Mouse (Mus musculus): Measurements from ENCODE around the gene Aig1. TPM values are rescaled to one million over a fixed set of nuclear protein-coding genes. Genes with fewer than 3 reads are reported as not detected.
A peak's percentile ranks its signal among the peaks of the same experiment; 100 is the strongest.

Gene Aig1
- polyA plus RNA-seq, 3 experiments from 2014 or later: 13.9 to 33.7 (median 25.6) TPM

DNA sequence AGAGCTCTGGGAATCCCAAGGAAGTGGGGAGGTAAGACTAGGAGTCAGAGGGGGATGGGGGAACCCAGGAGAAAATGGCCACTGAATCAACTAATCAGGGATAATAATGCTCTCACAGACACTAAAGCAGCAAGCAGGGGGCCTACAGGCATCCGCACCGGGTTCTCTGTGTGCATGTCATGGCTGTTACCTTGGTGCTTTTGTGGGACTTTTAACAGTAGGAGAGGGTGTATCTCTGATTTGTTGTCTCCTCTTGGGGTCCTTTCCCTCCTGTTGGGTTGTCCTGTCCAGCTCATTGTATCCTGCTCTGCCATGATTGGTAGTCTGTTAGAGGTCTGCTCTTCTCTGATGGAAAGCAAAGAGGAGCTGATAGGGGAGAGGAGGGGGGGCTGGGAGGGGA, 19.6 kb downstream of the Aig1 start:
- ATAC-seq: no peak

DNA sequence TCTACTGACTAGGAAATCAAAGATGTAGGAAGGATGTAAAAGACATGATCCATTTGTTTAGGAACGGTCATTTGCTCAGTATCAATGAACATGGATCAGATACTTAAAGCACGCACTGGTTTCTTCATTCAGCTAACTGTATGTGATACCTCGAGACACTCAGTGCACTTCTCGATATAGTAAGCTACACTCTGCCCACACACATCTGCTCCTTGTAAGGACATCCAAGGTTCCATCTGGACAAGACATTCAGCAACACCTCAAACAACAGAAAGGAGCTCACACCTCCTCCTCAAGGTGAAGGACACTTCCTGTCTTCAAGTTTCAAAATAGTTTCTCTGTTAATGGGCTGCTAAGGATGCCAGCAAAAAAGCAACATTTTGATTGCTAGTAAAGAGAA, 23.9 kb downstream of the Aig1 start:
- ATAC-seq: no peak

DNA sequence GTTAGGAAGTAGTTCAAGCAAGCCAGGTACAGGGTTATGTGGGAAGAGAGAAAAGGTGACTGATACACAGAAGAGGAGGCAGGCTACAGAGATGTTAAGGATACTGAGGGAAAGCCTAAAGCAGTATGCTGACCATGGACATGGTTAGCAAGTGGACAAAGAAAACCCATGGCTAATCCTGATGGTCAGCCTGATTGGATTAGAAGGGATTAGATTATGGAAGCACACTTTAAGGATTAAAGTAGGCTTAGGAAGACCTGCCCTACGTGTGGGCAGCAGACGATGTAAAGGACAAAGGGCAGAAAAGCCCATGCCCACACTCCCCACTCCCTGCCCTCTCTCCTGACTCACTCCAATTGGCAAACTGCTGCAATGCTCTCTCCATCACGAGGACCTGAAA, 25.0 kb downstream of the Aig1 start:
- ATAC-seq: no peak

DNA sequence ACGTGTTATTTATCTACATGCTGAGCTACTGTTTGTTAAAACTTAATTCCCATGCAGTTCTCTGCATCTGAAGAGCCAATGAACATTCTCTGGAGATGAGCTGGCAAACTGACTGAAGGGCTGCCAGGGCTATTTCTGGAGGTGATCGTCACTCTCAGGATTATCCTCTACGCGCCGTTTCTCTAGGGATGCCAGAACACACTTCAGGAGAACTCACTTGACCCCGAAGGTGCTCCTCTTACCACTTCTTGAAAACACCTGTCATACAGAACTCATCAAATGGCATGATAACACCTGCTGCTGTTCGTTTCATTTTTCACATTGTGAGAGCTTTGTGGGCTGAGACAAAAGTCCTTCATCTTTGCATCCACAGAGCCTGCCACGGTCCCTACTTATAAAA, 25.9 kb downstream of the Aig1 start:
- ATAC-seq: no peak

DNA sequence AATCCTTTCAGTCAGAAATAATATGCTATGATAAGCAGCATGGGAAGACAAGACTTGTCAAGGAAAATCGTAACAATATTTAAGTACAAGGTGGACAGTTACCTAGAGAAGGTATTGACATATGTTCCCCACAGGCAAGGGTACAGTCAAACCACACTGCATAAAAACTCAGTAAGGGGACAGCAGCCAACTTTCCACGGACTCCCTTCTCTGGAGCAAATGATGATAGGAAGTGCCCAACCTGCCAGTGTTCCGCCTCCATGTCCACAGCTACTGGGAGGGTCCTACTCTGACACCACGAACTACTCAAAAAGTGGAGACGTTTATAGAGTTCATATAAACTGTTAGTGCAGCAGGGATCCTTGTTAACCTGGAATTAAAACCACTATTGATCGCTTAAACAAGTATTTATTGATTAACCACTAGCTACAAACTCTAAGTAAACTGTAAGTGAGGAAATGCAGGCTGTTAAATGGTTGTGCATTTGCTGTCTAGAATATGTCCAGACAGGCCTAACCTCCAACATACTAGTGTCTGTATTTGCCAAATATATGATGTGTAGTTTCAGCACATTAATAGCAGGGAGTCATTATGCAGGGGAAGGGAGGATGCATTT, 30.2 kb downstream of the Aig1 start:
- no peak for ATAC-seq

DNA sequence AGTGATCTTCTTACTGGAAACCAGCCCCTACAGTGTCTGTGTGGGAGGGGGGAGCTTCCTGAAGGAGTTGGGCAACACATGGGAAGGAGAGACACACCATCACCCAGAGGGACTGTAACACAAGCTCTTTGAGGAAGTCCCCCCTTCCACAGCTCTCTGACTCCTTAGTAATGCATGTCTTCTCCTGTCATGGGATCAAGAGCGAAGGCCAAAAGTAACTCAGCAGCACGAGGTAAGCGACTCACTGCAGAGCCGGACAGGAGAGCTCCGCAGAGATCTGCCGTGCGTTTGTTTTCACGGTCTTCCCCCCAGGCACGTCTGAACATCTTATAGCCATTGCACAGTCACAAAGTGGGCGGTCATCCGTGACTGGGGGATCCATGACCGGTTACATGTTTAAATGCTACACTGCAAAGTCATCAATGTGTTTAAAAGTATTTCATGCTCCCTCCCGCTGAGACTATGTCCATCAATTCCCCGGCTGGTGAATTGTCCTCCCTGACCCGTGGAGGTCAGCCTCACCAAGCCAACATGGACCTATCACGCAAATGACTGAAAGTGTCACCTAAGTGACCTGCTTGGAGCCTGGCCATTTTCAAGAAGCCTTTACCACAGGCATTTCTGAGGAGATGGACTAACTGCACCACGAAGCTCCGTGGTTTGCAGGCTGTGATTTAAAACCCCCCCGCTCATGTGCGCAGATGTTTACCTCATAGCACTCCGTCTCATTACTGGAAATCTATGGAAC, 30.9 kb downstream of the Aig1 start:
- ATAC-seq: no peak

DNA sequence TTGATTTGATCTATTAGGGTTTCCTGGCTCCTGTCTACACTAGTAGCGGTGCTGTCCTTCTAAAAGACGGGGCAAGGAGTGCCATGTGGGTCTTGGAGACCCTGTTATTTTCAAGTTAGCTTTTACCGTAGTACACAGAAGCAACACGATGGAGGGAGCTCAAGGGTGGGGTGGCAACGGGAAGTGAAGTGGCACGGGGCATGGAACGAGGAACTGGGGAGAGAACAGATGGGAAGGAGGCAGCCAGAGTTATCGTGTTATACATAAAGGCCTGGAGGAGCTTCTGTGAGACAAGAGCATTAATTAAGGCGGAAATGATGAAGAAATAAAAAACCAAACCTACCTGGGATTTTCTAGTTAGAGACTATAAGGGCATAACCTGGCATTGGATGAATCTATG, 31.8 kb downstream of the Aig1 start:
- no peak for ATAC-seq

DNA sequence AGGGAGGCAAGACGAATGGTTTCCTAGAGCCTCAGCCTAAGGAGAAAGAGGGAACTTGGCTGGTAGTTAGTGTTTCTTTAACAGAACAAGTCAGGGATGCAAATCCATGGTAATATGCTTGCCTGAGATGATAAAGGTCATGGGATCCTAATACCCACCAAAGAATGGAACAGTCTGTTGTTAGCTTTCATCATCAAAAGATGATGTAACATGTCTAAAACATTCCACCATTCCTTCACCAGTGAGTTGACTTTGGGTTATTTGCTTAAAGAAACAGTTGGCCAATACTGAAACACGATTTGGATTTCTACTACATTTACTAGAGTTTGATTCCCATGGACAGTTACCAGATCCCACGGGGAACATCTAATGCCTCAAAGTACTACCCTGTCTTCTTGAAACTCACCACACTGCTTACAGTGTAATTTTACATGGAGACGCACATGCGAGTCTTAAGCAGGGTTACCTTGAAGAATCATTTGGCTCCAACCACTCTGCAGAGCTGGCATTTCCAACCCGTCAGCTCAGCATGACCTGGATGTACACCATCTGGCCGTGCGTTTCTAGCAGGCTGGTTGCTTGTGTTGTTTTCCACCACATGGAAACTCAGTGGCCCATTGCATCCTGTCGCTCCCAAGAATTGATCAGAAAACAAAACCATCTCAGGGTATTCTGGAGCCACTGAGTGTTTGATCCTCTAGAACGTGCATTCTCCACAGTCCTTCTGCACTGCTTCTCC, 32.9 kb downstream of the Aig1 start:
- no peak for ATAC-seq

DNA sequence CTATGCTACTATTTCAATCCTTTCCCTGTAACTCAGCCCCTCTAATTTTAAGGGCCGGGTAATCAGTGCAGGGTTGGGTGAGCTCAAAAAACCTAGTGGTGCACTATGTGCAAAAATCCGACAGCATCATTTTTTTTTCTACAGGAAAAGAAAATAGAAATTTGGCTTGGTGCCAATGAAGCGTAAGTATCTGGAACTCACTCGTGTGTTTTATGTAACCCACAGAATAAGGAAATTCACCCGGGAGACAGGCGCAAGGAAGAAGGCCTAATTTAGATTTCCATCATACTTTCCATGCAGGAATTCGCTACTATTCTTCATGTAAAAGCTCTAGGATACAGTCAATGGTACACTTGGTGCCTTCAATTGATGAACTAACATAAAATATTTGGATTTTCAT, 34.7 kb downstream of the Aig1 start:
- no peak for ATAC-seq

DNA sequence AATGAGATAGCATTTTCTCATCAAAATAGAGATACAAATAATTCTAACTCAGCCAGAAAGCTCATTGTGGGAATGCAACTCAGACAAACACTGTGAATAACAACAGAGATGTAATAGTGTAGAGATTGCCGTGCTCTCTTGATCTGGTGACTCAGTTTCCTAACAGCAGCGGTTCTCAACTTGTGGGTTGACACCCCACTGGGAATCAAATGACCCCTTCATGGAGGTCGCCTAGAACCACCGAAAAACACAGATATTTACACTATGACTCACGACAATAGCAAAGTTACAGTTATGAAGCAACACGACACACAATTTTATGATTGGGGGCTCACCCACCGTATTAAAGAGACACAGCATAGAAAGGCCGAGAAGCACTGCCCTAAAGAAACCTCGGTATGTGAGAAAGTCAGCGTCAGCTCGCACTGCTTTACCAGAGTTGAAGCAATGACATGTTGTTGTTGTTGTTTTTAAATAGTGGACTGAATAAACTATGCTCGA, 35.7 kb downstream of the Aig1 start:
- no peak for ATAC-seq

DNA sequence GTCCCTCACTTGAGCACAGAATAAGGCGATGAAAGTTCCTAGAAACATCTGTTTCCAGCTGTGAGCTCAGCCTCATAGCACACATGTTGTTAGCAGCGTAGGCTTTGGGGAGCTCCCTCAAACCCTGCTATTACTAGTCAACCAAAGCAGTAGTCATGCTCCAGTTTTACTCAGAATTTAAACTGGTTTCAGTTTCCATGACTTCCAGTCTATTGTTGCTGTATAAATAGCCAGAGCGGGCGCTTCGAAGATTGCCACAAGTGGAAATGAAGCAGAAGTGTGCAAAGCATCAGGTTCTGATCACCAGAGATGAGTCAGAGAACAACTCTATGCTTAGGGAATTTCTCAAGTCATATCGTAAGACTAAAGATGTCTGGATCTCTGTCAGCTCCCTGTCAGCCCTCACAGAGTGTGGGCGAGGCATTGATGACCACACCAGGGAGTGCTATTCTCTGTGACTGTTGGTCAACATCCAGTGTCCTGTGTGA, 36.2 kb downstream of the Aig1 start:
- peak; percentile 89 for ATAC-seq

DNA sequence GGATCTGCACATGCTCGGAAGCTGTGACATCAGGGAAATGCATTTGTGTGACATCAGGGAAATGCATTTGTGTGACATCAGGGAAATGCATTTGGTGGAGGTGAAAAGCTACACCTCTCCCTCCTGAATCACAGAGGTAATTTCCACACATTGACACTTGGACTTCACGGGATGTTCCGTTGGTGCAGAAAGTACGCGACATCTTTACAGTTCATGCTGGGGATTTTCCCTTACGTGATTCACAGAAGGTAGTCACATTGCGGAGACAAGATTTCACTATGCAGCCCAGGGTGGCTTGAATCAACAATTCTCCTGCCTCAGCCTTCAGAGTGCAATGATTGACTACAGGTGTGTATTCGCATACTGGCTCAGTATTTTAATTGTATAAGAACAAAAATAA, 41.6 kb downstream of the Aig1 start:
- ATAC-seq: no peak

DNA sequence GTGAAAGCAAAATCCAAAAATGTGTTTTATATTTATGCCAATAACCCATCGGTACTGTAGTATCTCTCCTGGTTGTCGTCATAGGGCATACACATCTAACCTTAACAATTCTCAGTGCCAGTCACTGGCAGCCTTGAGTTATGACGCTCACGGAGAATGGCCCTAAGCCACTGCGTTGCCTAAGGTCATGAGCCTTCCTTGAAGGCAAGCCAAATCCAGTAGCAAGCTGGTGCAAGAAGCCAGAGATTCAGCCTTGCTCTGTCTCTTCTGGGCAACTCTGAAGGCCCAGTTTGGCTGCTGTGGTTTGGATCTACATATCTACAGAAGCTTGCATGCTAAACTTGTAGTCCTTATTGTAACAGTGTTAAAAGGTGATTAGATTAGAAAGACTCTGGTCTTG, 55.2 kb downstream of the Aig1 start:
- ATAC-seq: no peak

DNA sequence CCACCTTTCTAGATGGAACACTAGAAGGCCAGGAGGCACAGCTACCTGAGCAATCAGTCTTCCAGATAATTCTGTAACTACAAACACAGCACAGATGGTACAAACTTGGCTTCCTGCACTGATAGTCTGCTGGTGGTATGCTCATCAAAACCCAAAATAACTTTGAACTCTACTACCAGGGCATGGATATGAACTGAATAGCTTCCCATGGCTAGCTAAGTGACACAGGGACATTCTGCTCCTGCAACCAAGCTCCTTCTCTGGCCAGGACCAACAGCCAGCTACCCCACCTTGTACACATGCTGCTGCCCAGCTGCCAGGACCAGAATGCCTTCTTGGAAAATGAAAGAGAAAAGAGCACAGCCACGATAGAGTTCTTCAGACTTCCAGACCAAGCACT, 60.5 kb downstream of the Aig1 start:
- ATAC-seq: no peak

DNA sequence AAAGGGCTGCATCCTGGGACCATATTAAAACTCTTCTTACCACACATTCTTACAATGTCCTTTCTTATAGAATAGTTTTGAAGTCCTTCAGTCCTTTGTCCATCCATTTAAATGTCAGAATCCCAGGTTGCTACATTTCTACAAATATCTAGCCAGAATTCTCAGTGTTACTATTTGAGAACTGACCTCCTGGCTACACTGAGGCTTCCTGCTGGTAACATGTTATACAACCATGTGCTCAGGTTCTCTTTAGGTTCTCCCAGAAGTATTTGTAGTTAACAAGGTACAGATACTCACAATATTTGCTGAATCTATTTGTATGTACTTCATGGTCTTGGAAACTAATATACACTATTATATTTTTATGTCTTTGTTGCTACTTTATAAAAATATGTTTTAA, 62.0 kb downstream of the Aig1 start:
- no peak for ATAC-seq

DNA sequence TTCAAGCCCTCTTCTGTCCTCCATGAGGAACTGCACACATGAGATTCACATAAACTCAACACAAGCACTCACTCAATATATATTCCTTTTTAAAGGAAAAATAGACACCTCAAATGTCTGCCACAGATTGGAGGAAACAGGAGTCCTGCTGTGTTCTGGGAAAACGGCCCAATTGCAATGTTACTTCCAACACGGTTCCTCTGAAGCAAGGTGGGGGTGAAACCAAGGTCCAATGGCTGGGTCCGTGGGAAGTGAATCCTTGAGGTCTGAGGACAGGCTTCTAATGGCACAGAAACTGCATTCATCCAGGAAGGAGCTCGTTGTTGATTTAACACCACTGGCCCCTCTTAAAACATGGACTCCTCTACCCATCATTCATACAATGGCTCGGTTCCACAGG, 67.5 kb downstream of the Aig1 start:
- ATAC-seq: no peak

DNA sequence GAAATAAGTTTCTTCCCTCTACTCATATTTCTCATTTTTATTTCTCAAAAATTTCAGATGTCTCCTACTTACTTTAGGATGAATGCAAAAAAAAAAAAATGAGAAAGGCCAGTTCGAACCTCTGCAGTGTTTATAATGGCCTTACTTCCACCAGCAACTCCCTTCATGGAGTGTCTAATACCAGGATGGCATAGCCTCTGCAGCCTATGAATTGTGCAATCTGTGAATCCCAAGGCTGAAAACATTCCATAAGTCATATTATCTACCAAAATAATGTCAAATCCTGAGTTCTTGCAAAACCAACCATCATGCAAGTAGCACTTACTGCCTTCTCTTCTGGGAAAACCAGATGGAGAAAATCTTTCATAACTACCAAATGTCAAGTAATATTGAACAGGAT, 75.3 kb downstream of the Aig1 start:
- no peak for ATAC-seq

DNA sequence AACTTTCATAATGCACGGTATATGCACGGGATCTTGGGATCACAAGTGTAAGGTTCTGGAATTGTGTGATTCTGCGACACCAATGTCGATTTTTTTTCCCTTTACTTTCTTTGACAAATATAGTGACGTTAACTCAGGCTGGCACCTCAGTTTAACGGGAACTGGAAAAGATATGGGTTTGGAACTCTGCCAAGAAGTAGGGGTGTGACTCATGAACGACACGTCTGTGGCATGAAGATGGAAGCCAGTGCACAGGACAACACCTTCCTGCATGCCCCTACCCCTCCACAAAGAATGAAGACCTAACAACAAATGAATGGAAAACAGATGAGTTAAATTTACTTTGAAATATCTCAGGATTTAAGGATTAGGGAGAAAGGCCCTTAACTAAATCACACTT, 76.0 kb downstream of the Aig1 start:
- ATAC-seq: no peak

DNA sequence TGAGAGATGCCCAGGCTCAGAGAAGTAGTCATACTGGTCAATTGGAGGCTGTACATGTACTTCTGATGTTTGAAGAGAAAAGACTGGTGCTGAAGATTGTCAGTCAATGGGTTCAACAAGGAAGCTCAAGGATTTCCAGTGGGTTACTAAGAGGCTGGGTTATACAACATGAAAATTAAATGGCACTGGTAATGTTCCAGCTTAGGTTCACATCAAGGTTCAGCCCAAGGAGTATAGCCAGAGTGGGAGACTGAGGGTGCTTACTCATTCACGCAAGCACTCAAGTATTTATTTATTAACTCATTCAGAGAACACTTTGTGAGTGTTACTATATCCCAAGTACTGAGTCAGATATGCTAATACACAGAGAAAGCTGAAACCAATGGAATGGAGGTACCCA, 79.2 kb downstream of the Aig1 start:
- ATAC-seq: no peak

DNA sequence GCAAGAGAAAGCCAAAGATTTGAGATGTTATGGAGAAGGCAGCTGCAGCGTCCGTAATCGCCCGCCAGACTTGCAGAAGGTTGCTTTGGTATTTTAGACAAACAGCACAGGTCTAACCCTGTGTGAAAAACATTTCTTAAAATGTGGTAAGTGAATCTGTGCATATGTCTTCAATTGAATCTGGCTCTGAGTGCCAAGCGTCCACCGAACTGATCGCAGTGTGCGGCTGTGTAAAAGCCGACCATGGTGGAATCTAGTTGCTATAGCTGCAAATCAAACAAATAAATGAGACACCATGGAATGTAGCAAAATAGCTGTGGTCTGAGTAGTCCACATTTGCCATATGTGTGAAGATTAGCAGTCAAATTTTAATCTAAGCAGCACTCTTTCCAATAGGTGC, 80.7 kb downstream of the Aig1 start:
- ATAC-seq: no peak

DNA sequence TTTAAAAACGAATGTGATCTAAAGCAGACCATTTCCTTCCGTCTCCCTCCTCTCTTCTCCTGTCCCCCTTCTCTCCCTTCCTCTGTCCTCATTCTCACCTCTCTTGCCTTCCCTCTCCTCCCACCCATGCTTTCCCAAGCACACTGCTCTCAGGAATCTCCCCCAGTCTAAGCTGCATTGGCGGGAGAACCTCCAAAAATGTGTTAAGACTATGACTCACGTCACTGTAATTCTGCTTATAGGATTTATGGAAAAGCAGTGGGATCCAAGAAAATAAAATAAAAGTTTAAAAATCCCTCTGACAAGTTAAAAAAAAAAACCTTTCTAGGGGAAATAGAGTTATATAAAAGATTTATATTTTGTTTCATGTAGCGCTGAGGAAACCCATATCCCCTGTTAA, 86.0 kb downstream of the Aig1 start:
- ATAC-seq: no peak

DNA sequence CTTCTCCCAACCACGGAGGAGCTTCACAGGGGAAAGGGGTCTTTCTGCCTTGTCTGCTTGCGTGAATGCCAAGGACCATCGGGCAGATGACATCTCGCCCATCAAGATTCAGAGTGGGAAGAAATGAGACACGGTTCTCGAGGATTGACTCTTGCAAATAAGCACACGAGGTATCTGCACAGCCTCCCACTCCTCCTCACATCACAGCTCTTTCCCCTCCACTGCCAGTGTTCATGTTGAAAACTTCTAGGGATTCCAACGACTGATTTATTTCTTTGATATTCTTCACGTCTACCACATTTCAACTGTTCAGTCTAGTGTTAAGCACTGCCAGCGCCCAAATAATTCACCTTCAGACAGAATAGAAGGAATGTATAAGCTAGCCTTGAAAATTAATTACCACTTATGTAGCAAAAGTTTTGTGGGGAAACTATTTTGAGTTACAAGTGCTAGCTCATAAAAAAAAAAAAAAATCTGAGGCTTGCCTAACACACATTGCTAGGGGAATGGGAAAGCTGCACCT, 86.5 kb downstream of the Aig1 start:
- no peak for ATAC-seq

DNA sequence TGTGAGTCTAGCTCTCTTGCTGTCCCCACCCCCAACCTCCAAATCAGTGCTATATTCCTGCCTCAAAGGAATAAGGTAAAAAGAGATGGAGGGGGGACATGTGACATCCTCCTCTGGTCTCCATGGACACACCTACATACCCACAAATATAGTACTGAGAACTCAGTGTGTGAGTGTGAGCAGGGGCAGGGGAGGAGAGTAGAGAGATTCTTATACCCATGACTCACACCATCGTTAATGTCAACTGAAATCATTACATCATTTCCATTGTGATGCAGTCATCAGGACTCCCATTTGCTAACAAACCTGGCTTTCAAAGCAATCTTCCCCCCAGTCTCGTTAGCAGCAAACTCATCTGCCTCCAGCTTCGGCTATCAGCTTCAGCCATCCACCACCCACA, 92.8 kb downstream of the Aig1 start:
- ATAC-seq: no peak

DNA sequence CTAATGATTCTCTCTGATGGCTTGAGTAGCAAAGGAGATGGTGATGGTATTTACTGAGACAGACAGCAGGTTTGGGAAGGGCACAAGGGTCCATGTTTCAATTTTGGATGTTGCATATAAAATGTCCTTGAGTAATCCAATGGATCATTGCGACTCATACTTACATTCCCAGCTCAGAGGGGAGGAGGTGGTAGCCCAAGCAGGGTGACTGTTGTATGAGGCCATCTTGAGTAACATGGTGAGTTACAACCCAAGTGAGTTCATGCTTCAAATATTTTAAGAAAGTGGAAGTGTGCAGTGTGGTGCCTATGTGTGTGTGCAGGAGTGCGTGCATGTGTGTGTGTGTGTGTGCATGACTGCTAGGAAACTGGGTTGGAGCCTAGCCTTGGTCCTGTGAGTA, 93.4 kb downstream of the Aig1 start:
- ATAC-seq: no peak
